Mouse (Mus musculus) stomach, embryonic 14.5 days (tissue): ENCODE results near the gene 2010111I01Rik. TPM values are rescaled to one million over a fixed set of nuclear protein-coding genes. Genes with fewer than 3 reads are reported as not detected.

ENCODE experiments used
- ATAC-seq: fragments of 200-750 bp; cut with Nextera tagmentation; 2 replicates; pipeline ENCODE4 v1.8.0; 2017; ENCODE audit warnings: low read depth, moderate TSS enrichment; ENCODE audit not compliant: insufficient number of reproducible peaks, insufficient read depth, low FRiP score
- H3K27ac ChIP-seq: fragments of 300-500 bp; sonication (generic); 2 replicates; pipeline ENCODE4 v1.5.1; 2014; ENCODE audit warnings: mild to moderate bottlenecking, low read length, moderate library complexity, mixed read lengths
- H3K27me3 ChIP-seq: fragments of 300-500 bp; sonication (generic); 2 replicates; pipeline ENCODE4 v1.6.1; 2014; ENCODE audit warnings: low read length, control low read depth, mixed read lengths; ENCODE audit not compliant: control insufficient read depth, insufficient read depth
- H3K36me3 ChIP-seq: fragments of 300-500 bp; sonication (generic); 2 replicates; pipeline ENCODE4 v1.6.1; 2014; ENCODE audit warnings: mild to moderate bottlenecking, control low read depth, low read length, moderate library complexity, mixed read lengths; ENCODE audit not compliant: control insufficient read depth, insufficient read depth
- H3K4me1 ChIP-seq: fragments of 300-500 bp; sonication (generic); 2 replicates; pipeline ENCODE4 v1.6.1; 2014; ENCODE audit warnings: low read length, control low read depth, mixed read lengths; ENCODE audit not compliant: control insufficient read depth, insufficient read depth
- H3K4me2 ChIP-seq: fragments of 300-500 bp; sonication (generic); replicated peaks from 2 replicates; pipeline ENCODE4 v1.6.1; 2014; ENCODE audit warnings: low read depth, low read length, control low read depth
- H3K4me3 ChIP-seq: fragments of 300-500 bp; sonication (generic); 2 replicates; pipeline ENCODE4 v1.5.1; 2014; ENCODE audit warnings: low read depth, low read length, control low read depth
- H3K9ac ChIP-seq: fragments of 300-500 bp; sonication (generic); replicated peaks from 2 replicates; pipeline ENCODE4 v1.6.1; 2014; ENCODE audit warnings: low read depth, mild to moderate bottlenecking, control low read depth, low read length, moderate library complexity, mixed read lengths
- H3K9me3 ChIP-seq: fragments of 300-500 bp; sonication (generic); 2 replicates; pipeline ENCODE4 v1.6.1; 2016; ENCODE audit warnings: low read depth, low read length, control low read depth; ENCODE audit not compliant: control insufficient read depth
- WGBS: fragments of 180-500 bp; shearing (Covaris S2); extraction: QIAGEN DNeasy Blood & Tissue Kit; methylation state at CpG from one replicate; pipeline ENCODE4 v1.1.7; 2014; 5-methylcytosine and 5-hydroxymethylcytosine counted together
- polyA plus RNA-seq: library from polyadenylated mRNA; unstranded; fragments of >200 nt; fragmentation: Nextera tagmentation; extraction: Ambion mirVana; gene quantifications from 2 replicates; pipeline ENCODE4 v1.2.1, GENCODE M21; 2014

2010111I01Rik gene
- polyA plus RNA-seq, 1 experiment from 2014 or later: 140 TPM

DNA sequence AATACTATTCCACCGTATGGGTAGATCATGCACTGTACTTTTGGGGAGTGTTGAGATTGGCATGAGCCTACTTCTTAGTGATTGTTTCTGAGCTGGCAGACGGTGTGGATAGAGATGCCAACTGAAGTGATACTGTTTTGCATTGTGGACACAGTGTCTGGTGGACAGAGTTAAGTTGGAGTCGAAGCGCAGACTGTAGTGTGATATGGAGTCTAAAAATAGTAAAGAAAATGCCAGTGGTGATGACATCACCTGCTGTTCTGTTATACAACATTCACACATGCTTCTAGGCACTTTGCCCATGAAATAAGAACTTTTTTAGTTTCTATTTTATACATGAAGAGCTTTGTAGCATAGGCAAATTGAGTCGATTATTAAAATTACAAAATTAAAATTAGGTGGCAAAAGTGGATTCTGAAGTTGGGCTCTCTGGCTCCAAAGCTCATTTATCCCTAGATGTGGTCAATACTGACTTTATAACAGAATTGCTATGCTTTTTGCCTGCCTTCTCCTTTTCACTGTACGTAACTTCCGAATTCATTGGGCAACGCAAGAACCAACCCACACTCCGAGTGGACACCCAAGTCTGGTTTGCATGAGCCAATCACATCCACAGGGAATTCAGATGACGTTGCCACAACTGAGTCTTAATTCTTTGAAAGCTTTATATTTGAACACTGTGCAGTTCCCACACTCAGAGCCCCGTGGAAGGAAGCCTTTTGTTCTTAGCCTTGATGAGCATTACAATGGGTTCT lies 6.0 kb downstream of the 2010111I01Rik start:
- Histone ChIP-seq H3K9me3 (no peaks in the 10 kb centered on the region), H3K9ac (no peak overlapping the region), H3K4me1 (0 out of 2 replicates have a peak, but pooled peaks cover 1% of the 10 kb centered on the region), H3K27me3 (no peaks in the 10 kb centered on the region), H3K27ac (no peak overlapping the region), H3K36me3 (no peaks in the 10 kb centered on the region), H3K4me2 (no peak overlapping the region), H3K4me3 (no peak overlapping the region)
- WGBS: 88% methylated on average over 11 of the region's 11 CpGs
- ATAC-seq: no peak

DNA sequence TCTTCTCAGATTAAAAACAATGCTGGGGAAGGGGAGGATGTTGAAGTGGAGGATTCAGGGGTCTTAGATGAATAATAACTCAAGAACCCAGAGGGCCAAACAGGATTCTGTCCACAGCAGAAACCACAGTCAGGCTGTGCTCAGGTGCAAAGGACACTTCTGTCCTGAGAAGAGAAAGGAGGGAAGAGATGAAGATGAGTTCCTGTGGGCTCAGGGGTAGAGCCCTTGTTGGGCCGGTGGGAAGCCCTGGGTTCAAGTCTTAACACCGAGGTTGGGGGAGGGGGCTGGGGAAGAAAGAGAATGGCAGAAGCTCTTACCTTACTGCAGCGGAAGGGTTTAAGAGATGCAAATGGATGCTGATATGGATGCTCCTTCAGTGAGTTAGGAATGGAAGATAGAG lies 7.7 kb downstream of the 2010111I01Rik start:
- Histone ChIP-seq H3K9me3 (no peaks in the 10 kb centered on the region), H3K4me3 (no peak overlapping the region), H3K27me3 (no peaks in the 10 kb centered on the region), H3K4me1 (no peaks in the 10 kb centered on the region), H3K9ac (no peak overlapping the region), H3K36me3 (no peaks in the 10 kb centered on the region), H3K4me2 (no peak overlapping the region), H3K27ac (no peak overlapping the region)
- ATAC-seq: no peak
- 80% methylated on average over 3 of the region's 3 CpGs for WGBS

DNA sequence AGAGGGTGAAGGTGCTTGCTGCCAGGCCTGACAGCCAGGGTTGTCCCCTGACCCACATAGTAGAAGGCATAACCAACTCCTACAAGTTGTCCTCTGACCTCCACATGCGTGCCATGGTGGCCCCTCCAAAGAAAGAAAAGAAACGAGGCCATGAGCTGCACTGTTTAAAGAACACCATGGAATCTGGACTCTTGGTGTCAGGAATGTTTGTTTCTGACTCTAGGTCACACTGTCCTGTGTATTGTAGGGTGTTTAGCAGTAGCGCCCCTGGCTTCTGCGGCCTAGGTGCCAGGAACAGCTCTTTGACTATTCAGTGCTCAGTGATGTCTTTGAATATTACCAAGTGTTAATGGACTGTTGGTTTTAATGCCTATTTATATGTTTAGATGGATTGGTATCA lies 8.4 kb downstream of the 2010111I01Rik start:
- Histone ChIP-seq H3K9me3 (no peaks in the 10 kb centered on the region), H3K27me3 (no peaks in the 10 kb centered on the region), H3K27ac (no peak overlapping the region), H3K4me1 (peaks cover 4% of the 10 kb centered on the region; the same call in 1 of the 2 replicates), H3K36me3 (no peaks in the 10 kb centered on the region), H3K4me3 (no peak overlapping the region), H3K9ac (no peak overlapping the region), H3K4me2 (no peak overlapping the region)
- ATAC-seq: no peak
- 78% methylated on average over 4 of the region's 4 CpGs for WGBS

DNA sequence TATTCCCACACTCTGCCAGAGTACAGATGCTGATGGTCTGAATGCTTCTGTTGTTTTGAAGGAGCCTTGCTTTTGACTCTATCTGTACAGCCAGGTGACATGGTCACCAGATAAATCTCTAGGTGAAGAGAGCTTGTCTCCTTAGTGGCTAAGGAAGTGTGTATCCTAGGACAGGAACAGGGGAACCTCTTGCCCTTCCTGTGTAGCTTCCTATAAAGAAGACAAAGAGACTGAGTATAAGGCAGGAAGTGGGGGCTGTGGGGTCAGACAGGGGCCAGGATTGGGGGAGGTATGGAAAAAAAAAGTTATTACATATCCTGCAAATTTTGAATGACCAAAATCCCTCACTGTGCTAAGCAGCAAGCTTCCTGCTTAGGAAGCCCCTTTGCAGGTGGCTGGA lies 13.4 kb downstream of the 2010111I01Rik start:
- no peak for ATAC-seq
- peaks cover 8% of the 10 kb centered on the region; the same call in 1 of the 2 replicates for H3K4me1 ChIP-seq
- H3K9me3 ChIP-seq: no peaks in the 10 kb centered on the region
- no peak overlapping the region for H3K27ac ChIP-seq
- no peaks in the 10 kb centered on the region for H3K36me3 ChIP-seq
- no peak overlapping the region for H3K9ac ChIP-seq
- no peaks in the 10 kb centered on the region for H3K27me3 ChIP-seq
- no peak overlapping the region for H3K4me3 ChIP-seq
- H3K4me2 ChIP-seq: no peak overlapping the region

DNA sequence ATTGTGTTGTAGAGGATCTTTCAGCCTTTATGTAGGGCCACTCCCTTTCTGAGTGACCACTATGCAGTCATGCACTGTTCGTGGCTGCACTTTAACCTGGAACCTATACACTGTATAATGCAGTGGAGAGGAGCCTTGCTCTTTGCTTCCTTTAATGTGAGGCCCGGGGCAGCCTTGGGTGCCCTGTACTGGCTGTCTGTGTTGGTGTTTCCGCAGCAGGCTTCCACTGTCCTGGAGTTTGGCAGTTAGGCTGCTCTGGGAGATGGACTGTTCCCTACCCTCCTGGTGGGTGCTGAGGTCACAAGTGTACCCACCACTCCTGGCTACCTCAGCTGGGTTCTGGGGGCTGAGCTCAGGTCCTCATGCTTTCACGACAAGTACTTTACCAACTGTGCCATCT lies 14.1 kb downstream of the 2010111I01Rik start:
- 0 out of 2 replicates have a peak, but pooled peaks have one; percentile 14 for ATAC-seq
- WGBS: 81% methylated on average over 4 of the region's 4 CpGs
- Histone ChIP-seq H3K4me2 (no peak overlapping the region), H3K27ac (no peak overlapping the region), H3K4me1 (peaks cover 8% of the 10 kb centered on the region; the same call in 1 of the 2 replicates), H3K9me3 (no peaks in the 10 kb centered on the region), H3K9ac (no peak overlapping the region), H3K4me3 (no peak overlapping the region), H3K36me3 (no peaks in the 10 kb centered on the region), H3K27me3 (no peaks in the 10 kb centered on the region)

DNA sequence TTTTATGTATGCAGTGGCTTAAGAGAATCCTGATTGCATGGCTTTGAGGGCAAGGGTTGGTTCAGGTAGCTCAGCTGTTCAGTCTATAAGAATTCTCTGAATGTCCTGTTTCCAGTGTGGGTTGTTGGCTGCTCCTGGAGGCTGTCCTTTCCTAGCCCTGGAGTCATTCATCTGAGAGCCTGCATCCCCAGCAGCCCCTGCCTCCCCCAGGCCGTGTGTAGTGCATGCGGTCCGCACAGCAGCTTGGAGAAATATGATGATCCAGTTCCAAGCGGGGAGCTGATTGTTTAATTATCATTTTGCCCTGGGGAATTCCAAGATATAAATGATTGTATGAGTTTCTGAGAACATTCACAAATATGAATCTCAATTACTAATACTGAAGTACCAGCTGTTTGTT lies 14.5 kb downstream of the 2010111I01Rik start:
- Histone ChIP-seq H3K27me3 (no peaks in the 10 kb centered on the region), H3K4me3 (no peak overlapping the region), H3K36me3 (no peaks in the 10 kb centered on the region), H3K9me3 (no peaks in the 10 kb centered on the region), H3K4me2 (no peak overlapping the region), H3K27ac (no peak overlapping the region), H3K4me1 (peaks cover 8% of the 10 kb centered on the region; the same call in 1 of the 2 replicates), H3K9ac (no peak overlapping the region)
- no peak for ATAC-seq
- 63% methylated on average over 4 of the region's 4 CpGs for WGBS

DNA sequence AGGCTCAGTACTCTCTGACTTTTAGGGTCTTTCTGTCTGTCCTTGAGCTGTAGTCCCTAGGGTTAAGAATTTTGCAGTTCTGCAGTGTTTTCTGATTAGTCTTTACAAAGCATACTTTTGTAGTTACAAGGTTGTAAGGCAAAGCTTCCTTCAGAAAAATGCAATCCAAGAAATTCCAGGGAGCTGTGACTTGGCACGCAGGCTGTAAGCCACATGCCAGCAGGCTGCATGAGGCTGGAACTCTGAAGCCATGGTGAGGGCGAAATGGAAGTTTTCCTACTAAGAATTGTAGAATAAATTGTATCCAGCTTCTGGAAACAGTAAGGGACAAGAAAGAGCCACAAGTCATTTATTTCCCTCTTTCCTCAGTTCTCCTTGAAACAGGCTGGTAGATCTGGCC lies 15.4 kb downstream of the 2010111I01Rik start:
- no peaks in the 10 kb centered on the region for H3K27me3 ChIP-seq
- no peaks in the 10 kb centered on the region for H3K36me3 ChIP-seq
- H3K4me1 ChIP-seq: peaks cover 8% of the 10 kb centered on the region; the same call in 1 of the 2 replicates
- H3K4me3 ChIP-seq: no peak overlapping the region
- no peak for ATAC-seq
- 81% methylated on average over 2 of the region's 2 CpGs for WGBS
- no peak overlapping the region for H3K9ac ChIP-seq
- H3K9me3 ChIP-seq: no peaks in the 10 kb centered on the region
- no peak overlapping the region for H3K4me2 ChIP-seq
- H3K27ac ChIP-seq: no peak overlapping the region

DNA sequence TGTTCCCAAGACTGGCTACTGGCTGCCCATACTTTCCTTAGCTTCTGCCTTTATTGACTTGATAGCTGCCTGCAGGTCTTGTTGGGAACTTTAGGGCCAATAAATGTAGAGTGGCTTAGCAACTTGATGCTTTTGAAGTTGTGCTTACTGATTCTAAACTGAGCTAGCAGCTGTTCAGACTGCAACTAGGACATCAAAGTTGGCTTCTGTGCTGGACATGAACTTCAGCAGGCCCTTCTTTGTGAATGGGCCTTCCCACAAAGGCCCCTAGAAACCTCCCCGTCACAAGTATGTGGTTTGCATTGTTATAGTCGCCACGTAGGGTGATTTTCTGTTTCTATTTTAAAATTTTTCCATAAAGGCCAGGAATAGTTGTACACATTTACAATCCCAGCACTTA lies 19.8 kb downstream of the 2010111I01Rik start:
- ATAC-seq: no peak
- H3K9ac ChIP-seq: no peak overlapping the region

More for the DNA sequence above, 19.8 kb downstream of the 2010111I01Rik start:
- Histone ChIP-seq H3K27me3 (no peaks in the 10 kb centered on the region), H3K9me3 (no peaks in the 10 kb centered on the region), H3K36me3 (no peaks in the 10 kb centered on the region), H3K4me3 (no peak overlapping the region), H3K4me2 (no peak overlapping the region), H3K27ac (no peak overlapping the region), H3K4me1 (no peaks in the 10 kb centered on the region)
- WGBS: 81% methylated on average over 3 of the region's 3 CpGs
